Mouse (Mus musculus): ENCODE measurements at regions not wholly inside any gene's neighbourhood (a gene's known extent, or its start where the extent isn't known, plus 50 kb on each side); places are given as distances from the start of the nearest gene placed in this dataset.
"Not testable (repeated sequence)": the region's sequence is repeated elsewhere in the genome, so short reads cannot be mapped to it uniquely, and the experiment has no call there.

GRCm38 (mm10) chr12:23325756-23326155 is 454.3 kb downstream of the Gm10330 start:
- DNase-seq (ENCODE audit: low spot score), result not testable (repeated sequence)

- peak; percentile 56 for DNase-seq (ENCODE audit: low spot score)
Measured at GRCm38 (mm10) chr12:23315186-23315585, 464.9 kb downstream of the Gm10330 start.
